Mouse (Mus musculus) small intestine, adult 10 weeks (tissue): ENCODE data around the gene Mrtfb. TPM values are rescaled to one million over a fixed set of nuclear protein-coding genes. Genes with fewer than 3 reads are reported as not detected.

ENCODE experiments used
- polyA plus RNA-seq: library from polyadenylated mRNA; stranded (reverse); fragments of 350-450 nt; fragmentation: Illumina TruSeq; extraction: RNeasy Lipid Tissue Mini Kit (QIAGEN cat#74804); gene quantifications from one replicate; pipeline ENCODE4 v1.2.3, GENCODE M21; 2014; ENCODE audit warnings: low replicate concordance

The Mrtfb gene
- polyA plus RNA-seq, result 10.4 TPM

GRCm38 (mm10) chr16:13255855-13256635, at the start of gene Mrtfb:
Mrtfb (plus strand) TSS chr16:13256481.

Other genes starting within 250 kb of the Mrtfb start
- gene Ercc4, start 146.8 kb upstream of the Mrtfb start, polyA plus RNA-seq, result 7.2 TPM